Mouse (Mus musculus): ENCODE measurements around the gene Macrod2. TPM values are rescaled to one million over a fixed set of nuclear protein-coding genes. Genes with fewer than 3 reads are reported as not detected.

Macrod2 gene
- polyA plus RNA-seq, 1 experiment, result 16.3 TPM

DNA sequence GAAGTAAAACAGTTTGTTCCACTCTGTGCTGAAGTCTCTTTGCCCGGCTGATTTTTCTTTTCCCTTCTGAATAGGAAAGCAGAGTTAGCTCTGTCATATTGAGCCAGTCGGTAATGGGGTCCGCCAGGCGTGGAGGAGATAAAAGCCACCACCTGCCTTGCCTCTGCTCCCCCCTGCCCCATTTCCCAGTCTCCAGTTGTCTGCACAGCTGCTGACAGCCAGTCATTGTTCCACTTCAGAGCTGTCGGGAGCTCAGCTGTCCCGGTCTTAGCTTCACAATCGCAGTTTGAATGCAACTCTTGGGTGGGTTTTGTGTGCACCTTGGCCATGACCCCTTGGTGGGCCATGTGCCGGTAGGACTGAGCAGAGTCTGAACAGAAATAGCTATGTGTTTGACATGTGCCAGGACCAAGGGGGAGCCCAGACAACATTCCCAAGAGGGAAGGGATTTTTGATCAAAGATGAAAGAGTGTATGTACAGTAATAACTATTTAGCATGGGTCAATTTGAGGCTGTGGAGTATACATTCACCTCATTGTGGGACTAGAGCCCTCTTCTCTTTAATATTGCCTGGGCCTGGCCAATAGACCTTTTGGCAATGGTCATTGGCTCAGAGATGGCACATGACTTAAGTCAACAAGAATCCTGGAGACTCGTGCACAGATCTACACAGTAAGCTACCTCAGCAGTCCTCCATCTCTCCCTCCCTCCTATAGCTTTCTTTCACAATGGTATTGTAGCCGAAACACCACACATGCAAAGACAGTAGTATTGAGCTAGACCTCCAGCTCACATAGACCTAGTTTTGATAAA lies 917.2 kb downstream of the Macrod2 start:
- no peak for TF ChIP-seq POLR2A (IDR thresholded peaks at IDR 0.05; ENCODE audit: control insufficient read depth, low read depth, low read length)
- no peak for TF ChIP-seq CTCF (IDR thresholded peaks at IDR 0.05; ENCODE audit: control insufficient read depth, insufficient read depth, insufficient replicate concordance, low read depth, low read length)
- H3K36me3 ChIP-seq (ENCODE audit: control insufficient read depth, insufficient read depth, low read length), result no peaks in the 10 kb centered on the region
- H3K27me3 ChIP-seq (ENCODE audit: control insufficient read depth, insufficient read depth, low read length), result no peaks in the 10 kb centered on the region
- H3K27ac ChIP-seq (ENCODE audit: control insufficient read depth, insufficient read depth, low read depth, low read length), result no peak overlapping the region
- no peak overlapping the region for H3K4me3 ChIP-seq (ENCODE audit: control insufficient read depth, low read depth, low read length)
- H3K4me1 ChIP-seq (ENCODE audit: control insufficient read depth, insufficient read depth, low read length), result no peaks in the 10 kb centered on the region

DNA sequence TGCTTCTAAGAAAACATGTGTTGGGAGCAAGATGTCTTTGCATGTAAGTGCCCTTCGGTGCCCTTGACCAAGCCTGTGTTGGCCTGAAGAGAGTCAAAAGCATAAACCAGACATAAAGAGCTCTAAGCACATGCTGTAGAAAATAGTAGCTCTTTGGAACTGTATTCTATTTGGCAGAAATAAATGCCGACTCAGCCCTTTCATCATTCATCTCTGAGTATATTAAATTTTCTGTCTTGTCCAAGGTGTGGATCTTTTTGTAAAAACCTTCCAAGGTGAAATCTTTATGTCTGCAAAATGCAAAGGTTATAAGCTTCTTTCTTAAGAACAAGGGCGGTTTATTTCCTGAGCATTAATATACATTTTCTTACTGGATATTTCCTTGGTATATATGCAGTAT lies 920.2 kb downstream of the Macrod2 start:
- H3K36me3 ChIP-seq (ENCODE audit: control insufficient read depth, insufficient read depth, low read length), result no peaks in the 10 kb centered on the region
- H3K27ac ChIP-seq (ENCODE audit: control insufficient read depth, insufficient read depth, low read depth, low read length), result no peak overlapping the region
- no peak for TF ChIP-seq POLR2A (IDR thresholded peaks at IDR 0.05; ENCODE audit: control insufficient read depth, low read depth, low read length)
- H3K4me1 ChIP-seq (ENCODE audit: control insufficient read depth, insufficient read depth, low read length), result no peaks in the 10 kb centered on the region
- H3K27me3 ChIP-seq (ENCODE audit: control insufficient read depth, insufficient read depth, low read length), result no peaks in the 10 kb centered on the region
- H3K4me3 ChIP-seq (ENCODE audit: control insufficient read depth, low read depth, low read length), result no peak overlapping the region

DNA sequence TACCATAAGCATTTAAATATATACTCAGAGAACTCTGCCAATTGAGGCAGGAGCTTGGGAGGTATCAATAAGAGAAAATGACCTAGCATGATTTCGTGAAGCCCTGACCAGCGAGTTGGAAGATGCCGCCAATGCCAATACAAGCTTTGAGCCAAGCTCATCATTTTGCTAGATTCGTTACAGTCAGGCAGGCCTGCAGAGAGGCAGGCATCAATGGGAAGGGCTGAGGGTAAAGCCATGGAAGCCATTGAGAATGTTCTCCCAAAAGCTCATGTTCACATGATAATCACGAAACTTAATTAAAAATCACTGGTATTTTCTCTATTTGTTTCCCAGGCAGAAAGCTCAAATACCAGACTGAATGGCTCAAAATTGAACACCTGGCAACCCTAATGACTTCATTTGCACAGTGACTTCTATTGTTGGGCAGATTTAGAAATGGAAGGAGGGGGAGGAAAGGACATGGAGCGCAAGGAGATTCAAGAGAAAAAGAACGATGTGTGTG lies 928.9 kb downstream of the Macrod2 start:
- H3K27ac ChIP-seq (ENCODE audit: control insufficient read depth, insufficient read depth, low read depth, low read length), result no peak overlapping the region
- H3K36me3 ChIP-seq (ENCODE audit: control insufficient read depth, insufficient read depth, low read length), result no peaks in the 10 kb centered on the region
- no peak for TF ChIP-seq CTCF (IDR thresholded peaks at IDR 0.05; ENCODE audit: control insufficient read depth, insufficient read depth, insufficient replicate concordance, low read depth, low read length)
- TF ChIP-seq POLR2A (IDR thresholded peaks at IDR 0.05; ENCODE audit: control insufficient read depth, low read depth, low read length), result no peak
- no peaks in the 10 kb centered on the region for H3K27me3 ChIP-seq (ENCODE audit: control insufficient read depth, insufficient read depth, low read length)
- H3K4me1 ChIP-seq (ENCODE audit: control insufficient read depth, insufficient read depth, low read length), result no peaks in the 10 kb centered on the region
- H3K4me3 ChIP-seq (ENCODE audit: control insufficient read depth, low read depth, low read length), result no peak overlapping the region

DNA sequence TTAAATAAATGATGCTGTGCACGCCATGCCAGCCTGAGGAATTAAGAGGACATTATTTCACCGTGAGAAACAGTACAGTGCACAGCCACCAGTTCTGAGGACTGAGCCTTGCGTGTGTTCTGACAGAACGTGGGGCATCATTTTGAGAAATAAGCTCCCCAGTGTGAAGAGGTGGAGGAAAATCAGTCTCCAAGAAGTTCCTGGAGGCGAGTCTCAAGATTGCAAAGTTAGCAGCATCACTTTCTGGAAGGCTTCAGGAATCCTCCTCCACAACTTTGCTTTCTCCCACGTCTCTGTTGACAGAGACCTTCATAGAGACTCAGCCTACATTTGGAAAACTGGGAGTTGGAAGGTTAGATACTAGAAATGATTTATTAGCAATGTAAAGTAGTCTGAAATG lies 932.2 kb downstream of the Macrod2 start:
- TF ChIP-seq CTCF (IDR thresholded peaks at IDR 0.05; ENCODE audit: control insufficient read depth, insufficient read depth, insufficient replicate concordance, low read depth, low read length), result no peak
- TF ChIP-seq POLR2A (IDR thresholded peaks at IDR 0.05; ENCODE audit: control insufficient read depth, low read depth, low read length), result no peak
- H3K4me1 ChIP-seq (ENCODE audit: control insufficient read depth, insufficient read depth, low read length), result no peaks in the 10 kb centered on the region
- no peaks in the 10 kb centered on the region for H3K36me3 ChIP-seq (ENCODE audit: control insufficient read depth, insufficient read depth, low read length)
- no peak overlapping the region for H3K4me3 ChIP-seq (ENCODE audit: control insufficient read depth, low read depth, low read length)
- no peak overlapping the region for H3K27ac ChIP-seq (ENCODE audit: control insufficient read depth, insufficient read depth, low read depth, low read length)
- no peaks in the 10 kb centered on the region for H3K27me3 ChIP-seq (ENCODE audit: control insufficient read depth, insufficient read depth, low read length)

DNA sequence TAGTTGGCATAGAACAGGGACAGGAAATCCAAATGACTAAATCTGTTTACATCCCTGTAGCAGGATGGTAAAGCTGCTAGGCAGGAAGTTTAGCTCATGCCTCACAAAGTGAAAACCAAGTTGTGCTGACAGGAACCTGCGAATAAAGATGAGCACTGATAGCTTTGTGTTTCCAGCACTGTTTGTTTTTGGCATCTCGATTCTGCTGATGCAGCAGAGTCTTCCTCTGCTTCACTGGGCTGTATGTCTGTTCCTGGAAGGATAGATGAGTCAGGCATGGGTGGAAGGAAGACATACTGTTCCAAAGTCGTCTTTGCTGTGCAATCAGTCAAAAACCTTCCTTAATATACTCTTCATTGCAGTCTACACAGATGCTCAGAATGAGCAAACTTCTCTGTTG lies 942.6 kb downstream of the Macrod2 start:
- no peaks in the 10 kb centered on the region for H3K4me1 ChIP-seq (ENCODE audit: control insufficient read depth, insufficient read depth, low read length)
- H3K36me3 ChIP-seq (ENCODE audit: control insufficient read depth, insufficient read depth, low read length), result no peaks in the 10 kb centered on the region
- TF ChIP-seq CTCF (IDR thresholded peaks at IDR 0.05; ENCODE audit: control insufficient read depth, insufficient read depth, insufficient replicate concordance, low read depth, low read length) (no peak), POLR2A (IDR thresholded peaks at IDR 0.05; ENCODE audit: control insufficient read depth, low read depth, low read length) (no peak)
- H3K27ac ChIP-seq (ENCODE audit: control insufficient read depth, insufficient read depth, low read depth, low read length), result no peak overlapping the region
- no peak overlapping the region for H3K4me3 ChIP-seq (ENCODE audit: control insufficient read depth, low read depth, low read length)
- no peaks in the 10 kb centered on the region for H3K27me3 ChIP-seq (ENCODE audit: control insufficient read depth, insufficient read depth, low read length)

DNA sequence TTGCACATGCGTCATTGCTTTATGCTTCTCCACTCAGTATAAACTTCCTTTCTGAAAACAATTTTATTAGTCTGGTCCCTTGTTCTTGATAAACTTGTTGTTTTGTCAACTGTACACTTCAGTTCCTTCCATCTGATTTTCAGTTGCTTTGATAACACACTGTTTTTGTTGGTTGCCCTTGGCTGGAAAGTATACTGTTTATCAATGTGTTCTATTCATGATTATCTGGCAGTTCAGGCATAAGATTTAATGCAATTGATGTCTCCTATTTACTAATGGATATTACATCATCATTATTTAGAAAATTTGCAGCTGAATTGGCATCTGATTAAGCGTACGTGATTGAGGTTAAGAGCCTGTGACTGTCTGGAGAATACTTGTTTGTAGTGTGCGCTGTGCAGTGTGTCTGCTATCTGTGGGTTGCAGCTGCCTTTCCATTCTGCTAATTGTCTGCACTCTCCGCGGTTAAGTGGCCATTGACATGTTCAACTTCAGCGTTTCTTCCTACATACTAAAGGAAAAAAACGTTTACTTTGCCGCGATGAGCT lies 949.0 kb downstream of the Macrod2 start:
- H3K36me3 ChIP-seq (ENCODE audit: control insufficient read depth, insufficient read depth, low read length), result no peaks in the 10 kb centered on the region
- no peaks in the 10 kb centered on the region for H3K27me3 ChIP-seq (ENCODE audit: control insufficient read depth, insufficient read depth, low read length)
- no peak overlapping the region for H3K27ac ChIP-seq (ENCODE audit: control insufficient read depth, insufficient read depth, low read depth, low read length)
- H3K4me1 ChIP-seq (ENCODE audit: control insufficient read depth, insufficient read depth, low read length), result no peaks in the 10 kb centered on the region
- TF ChIP-seq CTCF (IDR thresholded peaks at IDR 0.05; ENCODE audit: control insufficient read depth, insufficient read depth, insufficient replicate concordance, low read depth, low read length), result no peak
- no peak for TF ChIP-seq POLR2A (IDR thresholded peaks at IDR 0.05; ENCODE audit: control insufficient read depth, low read depth, low read length)
- H3K4me3 ChIP-seq (ENCODE audit: control insufficient read depth, low read depth, low read length), result no peak overlapping the region

DNA sequence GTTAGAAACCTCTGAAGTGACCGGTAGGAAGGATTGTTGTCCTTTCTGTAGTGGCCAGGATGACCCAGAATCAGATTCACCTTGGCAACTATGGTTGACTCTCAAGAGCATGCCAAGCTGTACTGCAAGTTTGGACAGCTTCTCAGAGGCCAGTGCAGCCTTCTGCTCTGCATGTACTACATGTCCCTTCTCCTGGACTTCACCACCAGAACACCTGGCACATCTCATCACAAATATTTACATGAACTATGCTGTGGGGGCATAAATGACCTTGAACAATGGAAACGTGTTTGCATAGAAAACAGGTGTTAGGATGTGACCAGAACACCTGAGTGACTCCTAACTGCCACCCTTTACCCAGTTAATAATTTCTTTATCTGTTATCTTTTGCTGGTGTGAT lies 957.5 kb downstream of the Macrod2 start:
- H3K27ac ChIP-seq (ENCODE audit: control insufficient read depth, insufficient read depth, low read depth, low read length), result no peak overlapping the region
- no peaks in the 10 kb centered on the region for H3K4me1 ChIP-seq (ENCODE audit: control insufficient read depth, insufficient read depth, low read length)
- no peaks in the 10 kb centered on the region for H3K27me3 ChIP-seq (ENCODE audit: control insufficient read depth, insufficient read depth, low read length)
- H3K36me3 ChIP-seq (ENCODE audit: control insufficient read depth, insufficient read depth, low read length), result no peaks in the 10 kb centered on the region
- H3K4me3 ChIP-seq (ENCODE audit: control insufficient read depth, low read depth, low read length), result no peak overlapping the region
- TF ChIP-seq CTCF (IDR thresholded peaks at IDR 0.05; ENCODE audit: control insufficient read depth, insufficient read depth, insufficient replicate concordance, low read depth, low read length), result no peak
- no peak for TF ChIP-seq POLR2A (IDR thresholded peaks at IDR 0.05; ENCODE audit: control insufficient read depth, low read depth, low read length)

Data from testis, adult 2 months (tissue).